Mouse (Mus musculus): ENCODE data around the gene Irf2bpl. TPM values are rescaled to one million over a fixed set of nuclear protein-coding genes. Genes with fewer than 3 reads are reported as not detected.

The Irf2bpl gene
- polyA plus RNA-seq, 1 experiment from 2014 or later = 16.4 TPM

DNA sequence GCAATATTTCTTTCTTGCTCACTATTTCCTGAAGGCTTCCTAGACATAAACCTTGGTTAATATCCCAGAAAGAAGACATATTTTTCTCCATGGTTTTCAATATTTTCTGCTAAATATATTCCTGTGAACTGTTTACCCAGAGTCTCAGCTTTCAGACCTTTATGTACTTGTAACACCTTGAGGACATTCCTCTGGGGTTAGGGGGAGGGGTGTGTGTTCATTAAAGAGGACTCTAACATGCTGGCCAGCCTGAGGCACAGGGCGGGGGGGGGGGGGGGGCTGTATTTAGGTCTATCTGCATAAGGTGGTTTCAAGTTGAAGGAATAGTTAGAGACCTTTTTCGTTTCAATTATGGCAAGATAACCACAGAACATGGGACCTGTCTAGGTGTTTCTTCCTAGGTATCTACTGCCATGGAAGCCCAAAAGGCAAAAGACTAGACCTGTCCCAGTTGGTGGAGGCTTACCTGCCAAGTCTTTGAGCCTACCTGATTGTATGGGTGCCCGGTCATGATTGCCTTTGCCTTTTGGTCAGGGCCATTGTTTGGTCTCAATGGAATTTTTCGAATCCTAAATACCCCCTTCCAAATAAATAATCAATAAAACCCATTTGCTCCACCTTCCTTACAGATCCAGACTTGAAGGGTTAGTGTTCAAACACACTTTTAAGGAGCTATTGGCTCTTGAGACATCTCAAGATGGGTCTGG lies 11.3 kb upstream of the Irf2bpl start:
- no peaks in the 10 kb centered on the region for H3K9me3 ChIP-seq (replicated peaks; ENCODE audit: control insufficient read depth, low read length)
- no peaks in the 10 kb centered on the region for H3K27me3 ChIP-seq (ENCODE audit: control insufficient read depth, insufficient read depth, low read length)
- no peak overlapping the region for H3K4me3 ChIP-seq (ENCODE audit: low read depth, low read length)
- peak overlapping the region; percentile 47 for H3K4me2 ChIP-seq (ENCODE audit: low read depth, low read length)
- peaks cover 20% of the 10 kb centered on the region for H3K4me1 ChIP-seq (ENCODE audit: control insufficient read depth, insufficient read depth, low read length)
- ATAC-seq (replicated peaks; ENCODE audit: insufficient number of reproducible peaks, low FRiP score, low TSS enrichment, low read depth) (no peak), DNase-seq (ENCODE audit: low spot score) (no peak)
- WGBS = 67% methylated on average over 3 of the region's 4 CpGs
- 0 out of 2 replicates have a peak overlapping the region, but pooled peaks have one; percentile 47 for H3K9ac ChIP-seq (replicated peaks; ENCODE audit: low read length)
- H3K36me3 ChIP-seq (replicated peaks; ENCODE audit: control insufficient read depth, insufficient read depth, low read depth, low read length) = no peaks in the 10 kb centered on the region
- H3K27ac ChIP-seq (replicated peaks; ENCODE audit: low read depth, low read length) = peak overlapping the region; percentile 98

- WGBS = under 1% methylated on average over 12 of the region's 12 CpGs
- Histone ChIP-seq H3K36me3 (replicated peaks; ENCODE audit: control insufficient read depth, insufficient read depth, low read depth, low read length) (no peaks in the 10 kb centered on the region), H3K4me2 (ENCODE audit: low read depth, low read length) (peak overlapping the region; percentile 47), H3K4me1 (ENCODE audit: control insufficient read depth, insufficient read depth, low read length) (peaks cover 17% of the 10 kb centered on the region), H3K4me3 (ENCODE audit: low read depth, low read length) (peak overlapping the region; percentile 20), H3K9ac (replicated peaks; ENCODE audit: low read length) (peak overlapping the region; percentile 47), H3K27ac (replicated peaks; ENCODE audit: low read depth, low read length) (peak overlapping the region; percentile 98), H3K27me3 (ENCODE audit: control insufficient read depth, insufficient read depth, low read length) (no peaks in the 10 kb centered on the region), H3K9me3 (replicated peaks; ENCODE audit: control insufficient read depth, low read length) (no peaks in the 10 kb centered on the region)
- ATAC-seq (replicated peaks; ENCODE audit: insufficient number of reproducible peaks, low FRiP score, low TSS enrichment, low read depth) (peak; percentile 14), DNase-seq (ENCODE audit: low spot score) (peak; percentile 63)
Observed at GRCm38 (mm10) chr12:86894841-86895428, 10.3 kb upstream of the Irf2bpl start.

GRCm38 (mm10) chr12:86894184-86894839 lies 9.7 kb upstream of the Irf2bpl start:
- 0% methylated on average over 22 of the region's 26 CpGs for WGBS
- Histone ChIP-seq H3K27ac (replicated peaks; ENCODE audit: low read depth, low read length) (peak overlapping the region; percentile 98), H3K4me2 (ENCODE audit: low read depth, low read length) (peak overlapping the region; percentile 54), H3K4me3 (ENCODE audit: low read depth, low read length) (peak overlapping the region; percentile 22), H3K9me3 (replicated peaks; ENCODE audit: control insufficient read depth, low read length) (no peaks in the 10 kb centered on the region), H3K4me1 (ENCODE audit: control insufficient read depth, insufficient read depth, low read length) (peaks cover 17% of the 10 kb centered on the region), H3K9ac (replicated peaks; ENCODE audit: low read length) (peak overlapping the region; percentile 55), H3K27me3 (ENCODE audit: control insufficient read depth, insufficient read depth, low read length) (no peaks in the 10 kb centered on the region), H3K36me3 (replicated peaks; ENCODE audit: control insufficient read depth, insufficient read depth, low read depth, low read length) (no peaks in the 10 kb centered on the region)
- ATAC-seq (replicated peaks; ENCODE audit: insufficient number of reproducible peaks, low FRiP score, low TSS enrichment, low read depth) = peak; percentile 87
- DNase-seq (ENCODE audit: low spot score) = peak; percentile 99

DNA sequence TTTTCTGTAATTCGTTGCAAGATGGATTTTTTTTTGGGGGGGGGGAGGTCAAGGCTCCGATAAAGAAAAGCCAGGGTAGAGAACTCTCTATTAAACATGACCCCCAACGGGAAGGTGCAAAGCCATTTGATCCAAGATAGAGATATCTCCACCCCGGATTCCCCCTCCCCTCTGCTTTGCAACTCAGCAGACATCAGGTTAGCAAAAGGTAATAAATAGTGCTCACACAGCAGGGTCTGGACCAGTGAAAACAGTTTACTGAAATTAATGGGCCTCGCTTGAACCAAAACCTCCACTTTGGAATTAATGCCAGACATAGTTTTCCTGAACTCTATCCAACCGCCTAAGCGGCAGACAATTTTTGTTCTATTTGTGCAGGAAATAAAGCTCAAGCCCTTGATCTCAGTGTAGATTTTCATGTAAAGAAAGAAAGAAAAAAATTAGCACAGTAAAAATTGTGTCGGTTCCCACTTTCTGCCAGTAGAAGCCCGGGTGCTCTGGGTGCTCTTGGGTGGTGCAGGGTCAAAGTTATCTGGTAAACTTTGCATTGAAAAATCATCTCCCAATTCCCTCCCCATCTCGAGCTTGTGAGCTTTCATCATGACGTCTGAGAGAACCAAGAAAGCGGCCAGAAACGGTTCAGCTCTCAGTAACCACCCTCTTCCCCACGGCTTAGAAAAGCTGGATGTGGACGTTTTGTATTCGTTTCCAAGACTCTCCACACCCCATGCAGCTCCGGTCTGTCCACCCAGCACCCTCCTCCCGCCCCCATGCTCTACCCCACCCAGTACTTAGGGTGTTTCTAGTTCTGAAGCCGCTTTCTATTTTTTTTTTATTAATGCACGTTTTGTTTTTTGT lies 9.0 kb upstream of the Irf2bpl start:
- no peaks in the 10 kb centered on the region for H3K36me3 ChIP-seq (replicated peaks; ENCODE audit: control insufficient read depth, insufficient read depth, low read depth, low read length)
- WGBS = 2% methylated on average over 20 of the region's 20 CpGs
- H3K4me2 ChIP-seq (ENCODE audit: low read depth, low read length) = peak overlapping the region; percentile 54
- peak; percentile 53 for DNase-seq (ENCODE audit: low spot score)
- peak; percentile 12; the same call in 1 of the 2 replicates for ATAC-seq (replicated peaks; ENCODE audit: insufficient number of reproducible peaks, low FRiP score, low TSS enrichment, low read depth)
- H3K9ac ChIP-seq (replicated peaks; ENCODE audit: low read length) = peak overlapping the region; percentile 55
- peak overlapping the region; percentile 98 for H3K27ac ChIP-seq (replicated peaks; ENCODE audit: low read depth, low read length)
- no peaks in the 10 kb centered on the region for H3K27me3 ChIP-seq (ENCODE audit: control insufficient read depth, insufficient read depth, low read length)
- H3K4me3 ChIP-seq (ENCODE audit: low read depth, low read length) = peak overlapping the region; percentile 22; the same call in 1 of the 2 replicates
- H3K9me3 ChIP-seq (replicated peaks; ENCODE audit: control insufficient read depth, low read length) = no peaks in the 10 kb centered on the region
- H3K4me1 ChIP-seq (ENCODE audit: control insufficient read depth, insufficient read depth, low read length) = peaks cover 20% of the 10 kb centered on the region

GRCm38 (mm10) chr12:86892711-86893311 lies 8.2 kb upstream of the Irf2bpl start:
- no peak overlapping the region for H3K4me3 ChIP-seq (ENCODE audit: low read depth, low read length)
- no peaks in the 10 kb centered on the region for H3K27me3 ChIP-seq (ENCODE audit: control insufficient read depth, insufficient read depth, low read length)
- H3K9ac ChIP-seq (replicated peaks; ENCODE audit: low read length) = peak overlapping the region; percentile 32; the same call in 1 of the 2 replicates
- no peaks in the 10 kb centered on the region for H3K9me3 ChIP-seq (replicated peaks; ENCODE audit: control insufficient read depth, low read length)
- peak overlapping the region; percentile 70 for H3K4me2 ChIP-seq (ENCODE audit: low read depth, low read length)
- no peaks in the 10 kb centered on the region for H3K36me3 ChIP-seq (replicated peaks; ENCODE audit: control insufficient read depth, insufficient read depth, low read depth, low read length)
- DNase-seq (ENCODE audit: low spot score) (peak; percentile 58), ATAC-seq (replicated peaks; ENCODE audit: insufficient number of reproducible peaks, low FRiP score, low TSS enrichment, low read depth) (no peak)
- H3K4me1 ChIP-seq (ENCODE audit: control insufficient read depth, insufficient read depth, low read length) = peaks cover 20% of the 10 kb centered on the region
- H3K27ac ChIP-seq (replicated peaks; ENCODE audit: low read depth, low read length) = peak overlapping the region; percentile 98
- WGBS = under 1% methylated on average over 17 of the region's 18 CpGs

GRCm38 (mm10) chr12:86891786-86892702 lies 7.4 kb upstream of the Irf2bpl start:
- DNase-seq (ENCODE audit: low spot score) = peak; percentile 75
- under 1% methylated on average over 36 of the region's 37 CpGs for WGBS

GRCm38 (mm10) chr12:86891454-86891785 lies 6.8 kb upstream of the Irf2bpl start:
- DNase-seq (ENCODE audit: low spot score) (peak; percentile 65), ATAC-seq (replicated peaks; ENCODE audit: insufficient number of reproducible peaks, low FRiP score, low TSS enrichment, low read depth) (no peak)
- H3K36me3 ChIP-seq (replicated peaks; ENCODE audit: control insufficient read depth, insufficient read depth, low read depth, low read length) = no peaks in the 10 kb centered on the region
- 3% methylated on average over 11 of the region's 11 CpGs for WGBS
- H3K27me3 ChIP-seq (ENCODE audit: control insufficient read depth, insufficient read depth, low read length) = no peaks in the 10 kb centered on the region
- no peaks in the 10 kb centered on the region for H3K9me3 ChIP-seq (replicated peaks; ENCODE audit: control insufficient read depth, low read length)
- peak overlapping the region; percentile 32 for H3K4me3 ChIP-seq (ENCODE audit: low read depth, low read length)
- H3K4me1 ChIP-seq (ENCODE audit: control insufficient read depth, insufficient read depth, low read length) = peaks cover 19% of the 10 kb centered on the region
- peak overlapping the region; percentile 63 for H3K9ac ChIP-seq (replicated peaks; ENCODE audit: low read length)
- peak overlapping the region; percentile 70 for H3K4me2 ChIP-seq (ENCODE audit: low read depth, low read length)
- peak overlapping the region; percentile 98 for H3K27ac ChIP-seq (replicated peaks; ENCODE audit: low read depth, low read length)

More at GRCm38 (mm10) chr12:86891786-86892702, 7.4 kb upstream of the Irf2bpl start:
- H3K27ac ChIP-seq (replicated peaks; ENCODE audit: low read depth, low read length) = peak overlapping the region; percentile 98
- H3K4me1 ChIP-seq (ENCODE audit: control insufficient read depth, insufficient read depth, low read length) = peaks cover 20% of the 10 kb centered on the region
- H3K27me3 ChIP-seq (ENCODE audit: control insufficient read depth, insufficient read depth, low read length) = no peaks in the 10 kb centered on the region
- no peak for ATAC-seq (replicated peaks; ENCODE audit: insufficient number of reproducible peaks, low FRiP score, low TSS enrichment, low read depth)
- peak overlapping the region; percentile 63 for H3K9ac ChIP-seq (replicated peaks; ENCODE audit: low read length)
- H3K4me2 ChIP-seq (ENCODE audit: low read depth, low read length) = peak overlapping the region; percentile 70
- peak overlapping the region; percentile 32 for H3K4me3 ChIP-seq (ENCODE audit: low read depth, low read length)
- no peaks in the 10 kb centered on the region for H3K9me3 ChIP-seq (replicated peaks; ENCODE audit: control insufficient read depth, low read length)
- H3K36me3 ChIP-seq (replicated peaks; ENCODE audit: control insufficient read depth, insufficient read depth, low read depth, low read length) = no peaks in the 10 kb centered on the region

Data from embryonic facial prominence, embryonic 11.5 days (tissue).